Mouse (Mus musculus) right cerebral cortex, postnatal 14 days (tissue): ENCODE data around the gene Gpr157.
A peak's percentile ranks its signal among the peaks of the same experiment; 100 is the strongest.

Source experiments
- DNase-seq: peaks from one replicate; pipeline ENCODE4 v3.0.0; 2022

Gene Gpr157

DNA sequence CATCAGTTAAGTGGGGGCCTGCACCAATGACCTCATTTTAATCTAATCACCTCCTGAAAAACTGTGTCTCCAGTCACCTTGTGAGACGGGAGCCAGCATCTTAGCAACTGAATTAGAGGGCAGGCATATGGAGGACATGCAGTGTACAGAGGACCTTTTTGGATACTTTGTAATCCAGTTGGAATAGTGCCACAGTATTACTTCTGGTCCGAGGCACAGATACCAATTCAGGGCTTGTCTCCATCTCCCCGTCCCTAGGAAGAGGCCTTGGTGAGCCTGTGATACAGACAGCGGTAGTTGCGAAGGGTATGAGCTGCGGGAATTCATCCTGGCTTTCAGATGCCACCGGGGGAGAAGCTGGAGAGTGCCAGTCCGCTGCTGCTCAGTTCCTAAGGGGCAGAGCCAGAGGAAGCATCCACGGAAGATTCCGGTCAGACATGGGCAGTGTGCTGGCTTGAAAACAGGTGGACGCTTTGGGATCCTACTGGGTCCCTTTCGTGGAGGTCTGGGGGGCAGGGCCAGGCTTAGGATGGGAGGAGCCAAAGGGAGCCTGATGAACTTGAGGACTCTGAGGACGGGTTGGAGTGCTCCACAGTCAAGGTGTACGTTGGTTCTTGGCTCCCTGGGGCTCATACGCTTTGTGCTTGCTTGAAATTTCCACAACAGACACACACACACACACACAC, 14.6 kb upstream of the Gpr157 start:
- DNase-seq = no peak

- DNase-seq = peak; percentile 57
Measured at GRCm38 (mm10) chr4:150073102-150073473, 14.1 kb upstream of the Gpr157 start.

GRCm38 (mm10) chr4:150075350-150075749, 11.8 kb upstream of the Gpr157 start:
- no peak for DNase-seq

- DNase-seq = peak; percentile 45
Measured at GRCm38 (mm10) chr4:150076147-150076546, 11.0 kb upstream of the Gpr157 start.

- DNase-seq = no peak
Measured at GRCm38 (mm10) chr4:150078646-150079045, 8.5 kb upstream of the Gpr157 start.

DNA sequence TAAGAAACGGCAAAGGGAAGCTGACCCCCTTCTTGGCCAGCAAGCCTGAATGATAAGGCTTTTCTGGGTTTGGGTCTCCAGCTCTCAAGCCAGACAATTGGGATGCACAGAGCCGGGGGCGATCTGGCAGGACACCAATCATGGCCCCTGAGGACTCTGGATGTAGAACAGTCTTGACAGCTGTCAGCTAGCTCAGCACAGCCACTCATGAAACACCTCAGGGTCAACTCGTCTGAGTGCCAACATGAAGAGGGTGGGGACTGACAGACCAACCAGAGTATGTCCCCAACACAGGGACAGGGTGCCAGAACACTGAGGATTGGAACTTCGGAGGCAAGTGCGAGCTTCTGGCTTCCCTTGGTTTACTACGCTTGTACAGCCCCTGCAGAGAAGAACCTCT, 7.9 kb upstream of the Gpr157 start:
- no peak for DNase-seq

GRCm38 (mm10) chr4:150080330-150080967, 6.7 kb upstream of the Gpr157 start:
- no peak for DNase-seq

- no peak for DNase-seq
Measured at GRCm38 (mm10) chr4:150085366-150085765, 1.8 kb upstream of the Gpr157 start.

DNA sequence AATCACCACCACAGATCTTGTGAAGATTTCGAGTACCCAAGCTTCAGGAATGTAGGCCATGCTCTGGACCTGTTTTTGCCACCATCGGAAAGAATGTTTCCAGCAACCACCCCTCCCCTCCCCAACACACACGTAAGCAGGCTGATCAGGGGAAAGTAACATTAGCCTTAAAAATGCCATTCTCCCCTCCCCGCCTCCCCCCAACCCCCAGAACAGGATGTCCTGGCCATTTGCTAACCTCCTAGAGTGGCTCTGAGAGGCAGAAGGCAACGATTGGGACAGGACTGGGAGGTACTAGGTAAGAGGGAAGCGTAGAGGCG, 364 bp upstream of the Gpr157 start:
- DNase-seq = no peak

DNA sequence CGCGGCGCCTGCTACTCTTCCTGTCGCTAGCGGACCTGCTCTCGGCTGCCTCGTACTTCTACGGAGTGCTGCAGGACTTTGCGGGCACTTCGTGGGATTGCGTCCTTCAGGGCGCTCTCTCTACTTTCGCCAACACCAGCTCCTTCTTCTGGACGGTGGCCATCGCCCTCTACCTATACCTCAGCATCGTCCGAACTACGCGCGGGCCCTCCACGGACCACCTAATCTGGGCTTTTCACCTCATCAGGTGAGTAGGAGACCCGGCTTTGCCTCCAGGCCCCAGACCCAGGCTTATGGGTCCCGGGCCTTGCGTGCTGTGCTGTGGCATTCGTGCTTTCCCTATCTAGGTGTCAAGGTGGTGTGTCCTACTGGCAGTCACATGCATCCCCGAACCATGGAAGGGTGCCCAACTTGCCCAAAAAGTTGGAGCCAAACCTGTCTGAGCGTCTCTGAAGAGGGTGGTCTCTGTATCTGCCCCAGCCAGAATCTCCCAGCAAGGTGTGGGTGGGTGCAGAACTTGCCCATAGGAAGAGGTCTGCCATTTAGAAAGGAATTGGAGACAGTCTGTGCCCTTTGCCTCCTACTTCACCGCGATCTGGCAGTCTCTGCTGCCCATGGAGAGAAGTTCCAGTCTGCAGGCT, 845 bp downstream of the Gpr157 start:
- no peak for DNase-seq

DNA sequence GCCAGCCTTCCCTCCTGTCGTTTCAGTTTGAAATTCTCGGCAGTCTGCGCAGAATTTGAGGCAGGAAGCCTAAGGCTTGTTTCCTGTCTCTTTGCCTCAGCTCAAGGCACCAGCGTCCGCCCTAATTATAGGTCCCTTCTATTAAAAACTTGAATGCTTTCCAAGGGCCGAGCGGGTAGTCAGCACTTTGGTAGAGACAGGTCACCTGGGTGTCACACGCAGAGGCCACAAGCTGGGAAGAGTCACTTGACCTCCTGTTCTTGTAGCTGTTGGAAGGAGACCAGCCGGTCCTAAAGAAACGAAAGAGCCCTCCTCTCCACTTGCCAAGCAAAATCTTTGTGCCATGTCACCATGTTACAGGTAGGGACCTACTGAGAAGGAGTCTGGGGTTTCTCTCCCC, 2.0 kb downstream of the Gpr157 start:
- no peak for DNase-seq

DNA sequence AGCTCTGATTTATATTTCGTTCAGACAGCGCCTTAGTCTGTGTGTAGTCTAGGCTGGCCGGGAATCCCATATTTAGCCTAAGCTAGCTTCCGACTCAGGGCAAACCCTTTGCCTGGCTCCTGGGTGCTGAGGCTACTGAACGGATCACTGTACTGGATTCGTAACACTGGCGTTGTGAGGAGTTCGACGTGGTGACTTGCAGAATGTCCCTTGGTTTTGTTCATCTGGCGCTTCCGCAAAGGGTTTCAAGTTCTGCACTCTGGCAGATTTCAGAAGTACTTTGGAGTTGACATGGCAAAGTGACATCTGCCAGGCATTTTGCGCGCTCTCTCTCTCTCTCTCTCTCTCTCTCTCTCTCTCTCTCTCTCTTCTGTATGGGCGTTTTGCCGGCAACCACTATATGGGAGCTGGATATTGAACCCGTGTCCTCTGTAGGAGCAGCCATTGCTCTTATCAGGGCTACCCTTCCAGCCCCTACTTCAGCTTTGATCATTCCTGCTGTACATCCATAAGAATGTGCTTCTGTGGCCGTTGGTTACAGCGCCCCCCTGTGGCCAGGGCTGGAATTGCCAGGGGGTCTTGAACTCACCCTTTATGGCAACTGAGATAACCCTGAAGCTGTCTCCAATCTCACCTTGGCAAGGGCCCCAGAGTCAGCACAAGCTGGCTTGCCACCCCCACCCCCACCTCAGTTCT, 4.9 kb downstream of the Gpr157 start:
- DNase-seq = no peak

GRCm38 (mm10) chr4:150092583-150092902, 5.4 kb downstream of the Gpr157 start:
- no peak for DNase-seq

GRCm38 (mm10) chr4:150093560-150094462, 6.6 kb downstream of the Gpr157 start:
- DNase-seq = no peak

- DNase-seq = no peak
Measured at GRCm38 (mm10) chr4:150094463-150094789, 7.3 kb downstream of the Gpr157 start.

GRCm38 (mm10) chr4:150096309-150096708, 9.1 kb downstream of the Gpr157 start:
- DNase-seq = no peak

- DNase-seq = no peak
Measured at GRCm38 (mm10) chr4:150097847-150098246, 10.7 kb downstream of the Gpr157 start.

DNA sequence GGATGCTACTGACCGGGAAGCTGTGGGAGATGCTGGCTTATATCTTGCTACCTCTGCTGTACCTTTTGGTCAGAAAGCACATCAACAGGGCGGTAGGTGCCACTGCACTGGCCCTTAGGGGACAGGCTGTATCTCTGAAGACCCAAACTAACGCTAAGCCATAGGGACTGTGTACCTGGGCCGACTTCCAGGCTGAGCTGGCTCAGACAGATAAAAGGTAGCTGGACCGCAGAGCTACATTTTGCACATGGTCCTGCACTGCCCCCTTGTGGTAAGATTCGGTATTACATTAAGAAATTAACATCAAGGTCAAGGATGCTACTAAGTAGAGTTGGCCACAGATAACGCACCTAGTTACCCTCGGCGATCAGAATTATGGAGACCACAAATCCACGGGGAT, 11.7 kb downstream of the Gpr157 start:
- DNase-seq = peak; percentile 34

- no peak for DNase-seq
Measured at GRCm38 (mm10) chr4:150102822-150103221, 15.7 kb downstream of the Gpr157 start.

- DNase-seq = no peak
Measured at GRCm38 (mm10) chr4:150105671-150106070, 18.5 kb downstream of the Gpr157 start.

DNA sequence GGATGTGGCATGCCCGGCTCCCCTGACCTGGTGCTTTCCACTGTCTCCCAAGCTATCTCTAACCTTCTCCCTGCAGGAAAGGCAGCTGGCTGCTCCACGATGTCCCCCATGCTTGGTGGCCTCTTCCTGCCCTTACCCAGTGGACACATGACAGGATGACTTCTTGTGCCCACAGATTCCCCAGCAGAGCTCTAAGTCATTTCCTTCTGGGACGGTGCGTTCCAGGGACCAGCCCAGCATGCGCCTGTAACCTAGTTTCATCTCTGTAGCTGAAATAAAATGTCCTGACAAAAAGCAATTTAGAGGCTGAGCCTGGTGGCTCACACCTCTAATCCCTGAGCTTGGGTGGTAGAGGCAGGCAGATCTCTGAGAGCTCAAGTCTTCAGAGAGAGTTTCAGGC, 19.5 kb downstream of the Gpr157 start:
- no peak for DNase-seq

- DNase-seq = no peak
Measured at GRCm38 (mm10) chr4:150109636-150110035, 22.5 kb downstream of the Gpr157 start.

GRCm38 (mm10) chr4:150110373-150110772, 23.2 kb downstream of the Gpr157 start:
- DNase-seq = no peak
